Mouse (Mus musculus): ENCODE data around the gene Ncoa7.

Gene Ncoa7

GRCm38 (mm10) chr10:30743275-30743674 lies 59.9 kb downstream of the Ncoa7 start:
- no peak for DNase-seq

DNA sequence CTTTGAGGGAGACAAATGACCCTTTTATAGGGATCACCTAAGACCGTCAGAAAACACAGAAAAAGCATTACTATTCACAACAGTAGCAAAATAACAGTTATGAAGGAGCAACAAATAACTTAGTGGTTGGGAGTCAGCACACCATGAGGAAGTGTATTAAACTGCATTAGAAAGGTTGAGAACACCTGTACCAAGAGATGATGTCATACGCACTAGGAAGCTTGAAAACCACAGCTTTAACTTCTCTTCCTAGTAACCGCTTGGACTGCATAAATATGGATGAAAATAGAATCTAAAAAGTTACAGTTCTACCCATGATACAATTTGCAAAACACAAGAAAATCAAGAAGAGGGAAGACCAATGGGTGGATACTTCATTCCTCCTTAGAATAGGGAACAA lies 64.7 kb downstream of the Ncoa7 start:
- DNase-seq, result no peak

DNA sequence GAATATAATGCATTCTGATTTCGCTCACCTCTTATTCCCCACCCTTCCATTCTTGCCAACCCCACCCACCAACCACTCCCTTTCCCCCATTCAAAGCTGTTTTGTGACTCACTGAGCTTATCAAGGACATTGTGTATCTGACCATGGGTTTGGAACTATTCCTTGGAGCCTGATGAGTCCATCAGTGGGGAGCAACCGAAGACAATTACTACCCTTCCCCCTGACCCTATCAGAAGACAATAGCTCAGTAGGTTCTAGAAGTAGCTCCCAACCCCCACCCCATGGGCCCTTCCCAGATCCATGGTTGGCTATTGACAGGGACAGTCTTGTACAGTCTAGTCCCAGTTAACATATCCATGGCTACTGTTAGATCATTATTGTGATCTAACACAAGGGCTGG lies 65.8 kb downstream of the Ncoa7 start:
- DNase-seq, result no peak

DNA sequence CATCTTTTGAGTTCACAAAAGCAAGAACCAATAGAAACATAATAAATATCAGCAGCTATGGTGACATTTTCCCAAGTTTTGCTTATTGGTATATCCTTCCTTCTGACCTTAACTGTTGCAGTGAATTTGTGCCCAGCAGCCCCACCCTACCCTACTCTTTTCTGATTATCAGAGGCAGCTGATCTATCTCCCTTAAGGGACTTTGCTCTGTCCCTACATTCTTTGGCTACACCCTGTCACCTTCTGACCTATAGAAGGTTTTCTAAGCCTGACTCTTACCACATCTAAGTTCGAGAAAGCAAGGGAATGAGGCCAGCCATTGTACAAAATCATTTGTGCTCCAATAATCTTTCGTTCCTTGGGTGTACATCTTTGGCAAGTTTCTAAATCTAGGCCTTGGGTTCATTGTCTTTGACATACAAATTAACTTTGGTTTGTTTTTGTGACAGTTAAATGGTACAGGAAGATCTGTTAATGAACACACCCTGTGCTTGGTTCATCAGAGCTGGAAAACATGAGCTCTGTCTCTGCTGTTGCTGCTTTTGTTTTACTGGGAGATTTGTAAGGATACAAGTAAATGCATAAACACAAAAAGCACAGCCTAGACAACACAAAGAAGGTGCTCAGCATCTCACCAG lies 69.9 kb downstream of the Ncoa7 start:
- DNase-seq, result no peak

- no peak for DNase-seq
Observed at GRCm38 (mm10) chr10:30731321-30731914, 71.7 kb downstream of the Ncoa7 start.

- no peak for DNase-seq
Observed at GRCm38 (mm10) chr10:30730791-30731190, 72.3 kb downstream of the Ncoa7 start.

DNA sequence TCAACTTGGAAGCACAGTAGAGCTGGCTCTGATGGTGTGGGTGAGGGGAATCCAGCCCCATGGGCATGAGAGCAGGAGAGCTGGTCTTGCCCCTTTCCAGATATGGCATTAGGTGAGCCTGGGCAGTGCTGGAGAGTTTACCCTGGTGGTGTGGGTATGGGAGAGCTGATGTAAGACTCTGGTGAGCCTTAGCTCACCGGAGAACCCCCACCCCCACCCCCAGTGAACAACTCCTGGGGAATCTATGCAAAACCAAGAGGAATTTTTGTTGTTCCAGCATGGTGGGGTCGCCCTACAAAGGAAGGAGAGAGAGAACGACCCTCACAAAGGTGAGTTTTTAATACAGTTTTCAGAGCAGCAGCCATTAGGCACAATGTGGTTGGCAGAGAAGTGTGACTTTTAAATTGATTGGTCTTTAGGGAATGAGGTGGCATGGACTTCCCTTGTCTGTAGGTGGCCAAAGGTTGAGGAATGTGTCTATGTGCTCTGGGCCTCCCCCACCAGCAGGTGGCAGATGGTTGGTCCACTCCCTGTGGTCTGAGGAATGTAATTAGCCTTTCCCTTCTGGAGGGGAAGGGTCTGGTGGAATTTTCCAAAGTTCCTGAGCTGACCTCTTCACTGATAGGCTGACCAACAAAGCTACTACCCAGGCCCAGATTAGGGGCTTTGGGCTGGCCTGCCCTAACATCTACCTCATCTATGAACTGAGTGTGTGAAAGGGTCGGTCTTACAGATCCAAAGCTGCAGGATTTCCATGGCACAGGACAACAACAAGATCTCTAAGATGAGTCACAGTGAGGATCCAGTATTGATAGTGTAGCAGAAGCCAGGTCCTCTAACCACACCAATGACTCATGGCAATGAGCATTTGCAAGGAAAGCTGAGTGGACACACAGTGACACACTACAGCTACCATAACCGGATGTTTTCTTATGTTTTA lies 73.7 kb downstream of the Ncoa7 start:
- DNase-seq, result no peak

- no peak for DNase-seq
Observed at GRCm38 (mm10) chr10:30723014-30723413, 80.1 kb downstream of the Ncoa7 start.

GRCm38 (mm10) chr10:30720556-30720955 lies 82.6 kb downstream of the Ncoa7 start:
- DNase-seq, result no peak

DNA sequence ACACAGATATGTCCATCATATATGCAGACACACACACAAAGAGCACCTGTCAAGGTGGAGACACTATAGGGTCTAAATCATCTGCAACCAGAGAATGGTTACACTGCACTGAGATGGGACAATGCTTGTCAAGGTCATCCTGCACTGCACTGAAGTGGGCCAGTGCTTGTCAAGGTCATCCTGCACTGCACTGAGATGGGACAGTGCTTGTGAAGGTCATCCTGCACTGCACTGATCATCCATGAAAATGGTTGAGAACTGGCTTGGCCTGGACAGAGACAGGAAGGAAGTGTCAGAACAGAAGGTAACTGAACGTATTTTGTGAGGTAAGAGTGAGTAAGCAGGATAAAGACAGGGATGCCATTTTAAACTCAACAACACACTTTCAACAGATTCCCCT lies 83.2 kb downstream of the Ncoa7 start:
- DNase-seq, result no peak

- peak; percentile 85 for DNase-seq
Observed at GRCm38 (mm10) chr10:30718703-30719340, 84.3 kb downstream of the Ncoa7 start.

GRCm38 (mm10) chr10:30716171-30716570 lies 87.0 kb downstream of the Ncoa7 start:
- no peak for DNase-seq

- no peak for DNase-seq
Observed at GRCm38 (mm10) chr10:30712540-30712939, 90.6 kb downstream of the Ncoa7 start.

GRCm38 (mm10) chr10:30709846-30710403 lies 93.2 kb downstream of the Ncoa7 start:
- DNase-seq, result no peak

GRCm38 (mm10) chr10:30708039-30708438 lies 95.1 kb downstream of the Ncoa7 start:
- DNase-seq, result no peak

GRCm38 (mm10) chr10:30702663-30703062 lies 100.5 kb downstream of the Ncoa7 start:
- DNase-seq, result no peak

DNA sequence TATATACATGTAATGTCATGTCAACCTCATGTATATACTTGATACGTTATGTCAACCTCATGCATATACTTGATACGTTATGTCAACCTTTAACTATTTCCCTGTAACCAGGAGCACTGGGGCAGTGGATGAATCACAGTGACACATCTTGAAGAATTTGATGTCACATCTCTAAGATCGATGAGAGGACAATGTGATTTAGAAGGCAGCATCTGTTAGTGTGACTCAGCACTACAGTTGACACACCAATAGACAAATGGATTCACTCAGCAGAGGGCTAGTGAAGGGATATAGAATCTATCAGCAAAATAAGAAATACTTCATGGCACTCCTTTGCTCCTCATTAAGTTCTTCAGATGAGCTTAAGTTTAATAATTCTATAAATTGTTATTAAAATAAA lies 116.3 kb downstream of the Ncoa7 start:
- no peak for DNase-seq

DNA sequence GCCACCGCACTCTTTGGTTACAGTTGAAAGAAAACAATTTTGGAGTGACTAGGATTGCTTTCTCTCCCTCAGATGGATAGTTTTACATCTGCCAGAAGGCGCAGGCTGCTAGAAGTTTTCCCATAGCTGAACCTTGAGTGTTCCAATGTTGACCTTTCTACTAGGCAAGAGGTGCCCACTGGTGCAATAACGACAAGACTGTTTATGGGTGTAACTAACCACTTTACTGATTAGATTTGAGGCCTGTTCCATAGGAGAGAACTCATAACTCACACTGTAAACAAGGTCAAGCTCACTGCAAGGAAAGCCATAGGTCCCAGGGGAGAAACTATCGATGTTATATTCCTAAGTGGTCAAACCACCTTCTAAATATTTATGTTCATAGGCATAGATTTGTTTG lies 119.7 kb downstream of the Ncoa7 start:
- DNase-seq, result no peak

GRCm38 (mm10) chr10:30679756-30680155 lies 123.4 kb downstream of the Ncoa7 start:
- no peak for DNase-seq

DNA sequence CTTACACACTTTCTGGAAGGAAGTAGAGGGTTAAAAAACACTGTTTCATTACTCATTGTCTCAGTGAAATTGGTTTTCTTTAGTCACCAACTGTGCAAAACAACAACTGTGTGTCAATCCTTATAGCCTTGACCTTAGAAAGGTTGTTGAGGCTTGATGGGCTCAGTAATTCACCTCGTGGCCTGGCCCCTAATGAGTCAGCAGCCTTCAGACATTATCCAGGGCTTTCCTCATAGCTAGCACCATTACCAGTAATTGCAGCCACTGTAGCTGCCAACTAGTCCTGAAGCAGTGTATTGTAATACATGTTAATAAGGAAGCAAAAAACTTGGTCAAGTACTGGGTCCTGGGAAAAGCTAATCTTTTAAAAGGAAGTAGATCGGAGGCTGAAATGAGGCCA lies 125.1 kb downstream of the Ncoa7 start:
- DNase-seq, result no peak

GRCm38 (mm10) chr10:30674825-30675224 lies 128.3 kb downstream of the Ncoa7 start:
- DNase-seq, result no peak

DNA sequence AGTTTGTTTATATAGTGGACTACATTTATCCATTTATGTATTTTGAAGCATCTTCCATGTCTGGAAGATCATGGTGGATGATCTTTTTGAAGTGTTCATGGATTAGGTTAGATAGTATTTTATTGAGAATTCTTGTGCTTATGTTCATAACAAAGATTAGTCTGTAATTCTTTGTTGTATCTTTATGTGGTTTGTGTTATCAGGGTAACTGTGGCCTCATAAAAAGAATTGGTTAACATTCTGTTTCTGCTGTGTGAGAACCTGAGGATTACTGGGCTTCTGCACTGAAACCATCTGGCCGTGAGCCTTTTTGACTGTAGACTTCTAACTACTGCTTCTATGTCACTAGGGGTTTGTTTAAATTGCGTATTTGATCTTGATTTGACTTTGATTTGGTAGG lies 136.5 kb downstream of the Ncoa7 start:
- DNase-seq, result no peak

Measured in embryo, embryonic 11 days (tissue).